Comparison of ENCODE assay signal across 15 mouse cellular contexts in genomic region chr19:46899871-46900270, GRCm38 (mm10).
DNase-seq lines count a peak whose midpoint lies in the region; ATAC-seq and TF ChIP-seq lines count a peak whose summit lies in the region.
"Had no signal": no experiment of that assay in that cellular context is flagged by ENCODE, and none has a peak within 500 bp of the region (broad histone marks: within the 10 kb centered on the region; RNA-seq: fewer than 3 reads in every experiment).

No protein-coding gene starts in this region.

- no peak overlapping the region for H3K4me3 ChIP-seq in gastrocnemius, adult 2 months
- no peak overlapping the region for H3K4me3 ChIP-seq in liver, embryonic 12.5 days
- no peak overlapping the region for H3K4me3 ChIP-seq in liver, embryonic 11.5 days (ENCODE audit: low read depth, low read length)
- no peak overlapping the region for H3K4me3 ChIP-seq in hindbrain, embryonic 14.5 days (replicated peaks; ENCODE audit: low read length)
- H3K4me3 ChIP-seq: embryonic facial prominence, embryonic 13.5 days; kidney, embryonic 15.5 days; limb, embryonic 15.5 days; midbrain, embryonic 15.5 days had no signal

- no peak for DNase-seq in gastrocnemius, adult 2 months
- no peak for DNase-seq in gastrocnemius, adult 8-10 months (ENCODE audit: low spot score in 2 of 2)
- no peak for DNase-seq in liver, embryonic 11.5 days (ENCODE audit: low spot score)
- peak; percentile 59 to 72 for DNase-seq in adrenal gland, postnatal 36 days
- DNase-seq in kidney, adult 8-10 months = no peak
- no peak for DNase-seq in hindbrain, embryonic 14.5 days (ENCODE audit: low spot score)
- no peak for DNase-seq in testis, postnatal 10 days (ENCODE audit: low spot score)
- DNase-seq: B cell, adult 2 months; thymus, adult 2 months had no signal

- H3K27me3 ChIP-seq in liver, embryonic 12.5 days (replicated peaks) = no peaks in the 10 kb centered on the region
- H3K27me3 ChIP-seq in liver, embryonic 11.5 days (replicated peaks; ENCODE audit: control insufficient read depth, insufficient read depth, low read length) = no peaks in the 10 kb centered on the region
- H3K27me3 ChIP-seq in hindbrain, embryonic 14.5 days (ENCODE audit: control insufficient read depth, insufficient read depth, low read length) = no peaks in the 10 kb centered on the region
- H3K27me3 ChIP-seq: embryonic facial prominence, embryonic 13.5 days; kidney, embryonic 15.5 days; limb, embryonic 15.5 days; midbrain, embryonic 15.5 days had no signal

- peaks cover 4% of the 10 kb centered on the region for H3K9me3 ChIP-seq in liver, embryonic 12.5 days (replicated peaks)
- H3K9me3 ChIP-seq in liver, embryonic 11.5 days (ENCODE audit: control insufficient read depth, low read length) = peaks cover 5% of the 10 kb centered on the region; the same call in 1 of the 2 replicates
- no peaks in the 10 kb centered on the region for H3K9me3 ChIP-seq in hindbrain, embryonic 14.5 days (ENCODE audit: control insufficient read depth, low read length)
- H3K9me3 ChIP-seq: limb, embryonic 15.5 days; midbrain, embryonic 15.5 days had no signal

- no peak for TF ChIP-seq CTCF in gastrocnemius, adult 2 months (IDR thresholded peaks at IDR 0.05)

- intact Hi-C loops in gastrocnemius, adult 2 months (cut with DNase I) = loop anchor here (5.0 kb wide), 1 partner anchor 42 kb away; no protein-coding TSS in a partner anchor

- no peak overlapping the region for H3K4me2 ChIP-seq in liver, embryonic 12.5 days
- H3K4me2 ChIP-seq in liver, embryonic 11.5 days = no peak overlapping the region
- H3K4me2 ChIP-seq in hindbrain, embryonic 14.5 days (replicated peaks) = no peak overlapping the region
- H3K4me2 ChIP-seq: embryonic facial prominence, embryonic 13.5 days; kidney, embryonic 15.5 days; limb, embryonic 15.5 days; midbrain, embryonic 15.5 days had no signal

- H3K36me3 ChIP-seq in liver, embryonic 12.5 days = peaks cover 53% of the 10 kb centered on the region
- peaks cover 19% of the 10 kb centered on the region for H3K36me3 ChIP-seq in liver, embryonic 11.5 days (ENCODE audit: control insufficient read depth, insufficient read depth, low read length)
- peaks cover 23% of the 10 kb centered on the region for H3K36me3 ChIP-seq in hindbrain, embryonic 14.5 days (replicated peaks; ENCODE audit: control insufficient read depth, insufficient read depth)

- 0 out of 2 replicates have a peak overlapping the region, but pooled peaks have one; percentile 28 for H3K27ac ChIP-seq in gastrocnemius, adult 2 months
- peak overlapping the region; percentile 26; the same call in 1 of the 2 replicates for H3K27ac ChIP-seq in liver, embryonic 12.5 days
- no peak overlapping the region for H3K27ac ChIP-seq in liver, embryonic 11.5 days (ENCODE audit: low read depth, low read length)
- no peak overlapping the region for H3K27ac ChIP-seq in hindbrain, embryonic 14.5 days
- H3K27ac ChIP-seq: embryonic facial prominence, embryonic 13.5 days; kidney, embryonic 15.5 days; limb, embryonic 15.5 days; midbrain, embryonic 15.5 days had no signal

- peaks cover 56% of the 10 kb centered on the region for H3K4me1 ChIP-seq in liver, embryonic 12.5 days
- H3K4me1 ChIP-seq in liver, embryonic 11.5 days (replicated peaks; ENCODE audit: control insufficient read depth, insufficient read depth, low read length) = peaks cover 23% of the 10 kb centered on the region
- no peaks in the 10 kb centered on the region for H3K4me1 ChIP-seq in hindbrain, embryonic 14.5 days (replicated peaks; ENCODE audit: control insufficient read depth, insufficient read depth, low read length)
- H3K4me1 ChIP-seq: embryonic facial prominence, embryonic 13.5 days; kidney, embryonic 15.5 days; limb, embryonic 15.5 days; midbrain, embryonic 15.5 days had no signal

- WGBS in liver, embryonic 12.5 days (ENCODE audit: insufficient replicate concordance) = 50% methylated on average over 5 of the region's 5 CpGs
- 56% methylated on average over 5 of the region's 5 CpGs for WGBS in liver, embryonic 11.5 days
- WGBS in hindbrain, embryonic 14.5 days = 85% methylated on average over 5 of the region's 5 CpGs

- H3K9ac ChIP-seq in liver, embryonic 12.5 days = no peak overlapping the region
- no peak overlapping the region for H3K9ac ChIP-seq in liver, embryonic 11.5 days (ENCODE audit: low read depth, low read length)
- H3K9ac ChIP-seq in hindbrain, embryonic 14.5 days = no peak overlapping the region
- H3K9ac ChIP-seq: embryonic facial prominence, embryonic 13.5 days; kidney, embryonic 15.5 days; limb, embryonic 15.5 days; midbrain, embryonic 15.5 days had no signal

- no peak for ATAC-seq in liver, embryonic 12.5 days
- no peak for ATAC-seq in liver, embryonic 11.5 days (replicated peaks; ENCODE audit: low FRiP score)
- ATAC-seq in hindbrain, embryonic 14.5 days (ENCODE audit: low FRiP score) = no peak
- ATAC-seq: inflammation-experienced regulatory T-cells, adult 6 months; midbrain, embryonic 15.5 days had no signal

Comparison
In these comparisons a context has a peak if more than half of its experiments do, and no peak if none do; other contexts are left out.
1. H3K27ac ChIP-seq: peak in gastrocnemius, adult 2 months (single experiment) and liver, embryonic 12.5 days (single experiment); none in liver, embryonic 11.5 days (single experiment) and hindbrain, embryonic 14.5 days (single experiment).
2. DNase-seq: peak in adrenal gland, postnatal 36 days (2 of 2); none in gastrocnemius, adult 2 months (single experiment), gastrocnemius, adult 8-10 months (0 of 2), liver, embryonic 11.5 days (single experiment), kidney, adult 8-10 months (0 of 2), hindbrain, embryonic 14.5 days (single experiment) and testis, postnatal 10 days (single experiment).